Comparison of ENCODE assay signal across 8 mouse cellular contexts in genomic region chrX:102219126-102219525, GRCm38 (mm10). TPM values are rescaled to one million over a fixed set of nuclear protein-coding genes. Genes with fewer than 3 reads are reported as not detected.
DNase-seq lines count a peak whose midpoint lies in the region; ATAC-seq lines count a peak whose summit lies in the region.

No protein-coding gene starts in this region.

- no peak for ATAC-seq in forebrain, embryonic 11.5 days (replicated peaks; ENCODE audit: low FRiP score)
- ATAC-seq in forebrain, embryonic 12.5 days (ENCODE audit: low FRiP score) = no peak
- ATAC-seq in neural tube, embryonic 15.5 days (ENCODE audit: low FRiP score) = no peak

- 25% methylated on average over 1 of the region's 1 CpGs for WGBS in forebrain, embryonic 11.5 days
- WGBS in forebrain, embryonic 12.5 days = 28% methylated on average over 1 of the region's 1 CpGs
- WGBS in neural tube, embryonic 15.5 days = 16% methylated on average over 1 of the region's 1 CpGs

- no peaks in the 10 kb centered on the region for H3K4me1 ChIP-seq in forebrain, embryonic 11.5 days (replicated peaks; ENCODE audit: control insufficient read depth, insufficient read depth, low read length)
- no peaks in the 10 kb centered on the region for H3K4me1 ChIP-seq in forebrain, embryonic 12.5 days
- H3K4me1 ChIP-seq in neural tube, embryonic 15.5 days = no peaks in the 10 kb centered on the region

- no peaks in the 10 kb centered on the region for H3K36me3 ChIP-seq in forebrain, embryonic 11.5 days (ENCODE audit: control insufficient read depth, insufficient read depth, low read length)
- H3K36me3 ChIP-seq in forebrain, embryonic 12.5 days (replicated peaks) = no peaks in the 10 kb centered on the region
- H3K36me3 ChIP-seq in neural tube, embryonic 15.5 days = no peaks in the 10 kb centered on the region
- no peaks in the 10 kb centered on the region for H3K36me3 ChIP-seq in splenic B cell, adult 2 months (ENCODE audit: control insufficient read depth, insufficient read depth, low read length, poor library complexity, severe bottlenecking)

- H3K4me3 ChIP-seq in forebrain, embryonic 11.5 days (ENCODE audit: low read depth, low read length) = no peak overlapping the region
- no peak overlapping the region for H3K4me3 ChIP-seq in forebrain, embryonic 12.5 days (replicated peaks)
- no peak overlapping the region for H3K4me3 ChIP-seq in neural tube, embryonic 15.5 days (replicated peaks)

- H3K9ac ChIP-seq in forebrain, embryonic 11.5 days (ENCODE audit: low read length) = no peak overlapping the region
- no peak overlapping the region for H3K9ac ChIP-seq in forebrain, embryonic 12.5 days
- no peak overlapping the region for H3K9ac ChIP-seq in neural tube, embryonic 15.5 days (replicated peaks)

- H3K9me3 ChIP-seq in forebrain, embryonic 11.5 days (ENCODE audit: control insufficient read depth, low read length) = no peaks in the 10 kb centered on the region
- no peaks in the 10 kb centered on the region for H3K9me3 ChIP-seq in forebrain, embryonic 12.5 days
- H3K9me3 ChIP-seq in neural tube, embryonic 15.5 days (replicated peaks) = 0 out of 2 replicates have a peak, but pooled peaks cover 2% of the 10 kb centered on the region

- no peaks in the 10 kb centered on the region for H3K27me3 ChIP-seq in forebrain, embryonic 11.5 days (ENCODE audit: control insufficient read depth, insufficient read depth, low read length)
- 0 out of 2 replicates have a peak, but pooled peaks cover 3% of the 10 kb centered on the region for H3K27me3 ChIP-seq in forebrain, embryonic 12.5 days
- H3K27me3 ChIP-seq in neural tube, embryonic 15.5 days (replicated peaks) = no peaks in the 10 kb centered on the region; the same call in 1 of the 2 replicates
- H3K27me3 ChIP-seq in splenic B cell, adult 2 months (ENCODE audit: control insufficient read depth, insufficient read depth, low read length, poor library complexity, severe bottlenecking) = no peaks in the 10 kb centered on the region

- no peak overlapping the region for H3K27ac ChIP-seq in forebrain, embryonic 11.5 days (ENCODE audit: low read depth, low read length)
- H3K27ac ChIP-seq in forebrain, embryonic 12.5 days = no peak overlapping the region
- no peak overlapping the region for H3K27ac ChIP-seq in neural tube, embryonic 15.5 days (replicated peaks)

- no peak overlapping the region for H3K4me2 ChIP-seq in forebrain, embryonic 11.5 days (ENCODE audit: low read depth, low read length, severe bottlenecking)
- H3K4me2 ChIP-seq in forebrain, embryonic 12.5 days = no peak overlapping the region
- H3K4me2 ChIP-seq in neural tube, embryonic 15.5 days = no peak overlapping the region

- DNase-seq in forebrain, embryonic 11.5 days (ENCODE audit: low spot score) = peak; percentile 65
- DNase-seq in neural tube, embryonic 10.5 days (ENCODE audit: extremely low spot score, low spot score) = peak; percentile 24
- peak; percentile 31 for DNase-seq in cerebellum, adult 9-10 months
- DNase-seq in hindlimb bud, embryonic 11.5 days (ENCODE audit: extremely low spot score, low read depth, low spot score) = peak; percentile 8
- peak; percentile 55 for DNase-seq in lung, postnatal 14 days
- DNase-seq in splenic B cell, adult 2 months (ENCODE audit: low read depth, low spot score) = peak; percentile 70

RNA-seq across cellular contexts. Expression of gene Rps4x, which starts 29.9 kb away (rescaled TPM):
- 646 and 665 TPM in 2 replicates for polyA plus RNA-seq in forebrain, embryonic 11.5 days (2014; fragmentation: Nextera tagmentation; extraction: Ambion mirVana)
- polyA plus RNA-seq in forebrain, embryonic 12.5 days (2016; fragmentation: Nextera tagmentation; extraction: Ambion mirVana) = 531 and 555 TPM in 2 replicates
- 357 and 446 TPM in 2 replicates for polyA plus RNA-seq in neural tube, embryonic 15.5 days (2015; fragmentation: Nextera tagmentation; extraction: Ambion mirVana)

RNA-seq across cellular contexts. Expression of gene Cited1, which starts 32.9 kb away (rescaled TPM):
- 12.5 and 14.4 TPM in 2 replicates for polyA plus RNA-seq in forebrain, embryonic 11.5 days (2014; fragmentation: Nextera tagmentation; extraction: Ambion mirVana)
- polyA plus RNA-seq in forebrain, embryonic 12.5 days (2016; fragmentation: Nextera tagmentation; extraction: Ambion mirVana) = 9.8 and 10.4 TPM in 2 replicates
- 9.9 and 13.2 TPM in 2 replicates for polyA plus RNA-seq in neural tube, embryonic 15.5 days (2015; fragmentation: Nextera tagmentation; extraction: Ambion mirVana)

Comparison
In these comparisons a context has a peak if more than half of its experiments do, and no peak if none do; other contexts are left out.
1. DNase-seq: peak in every context shown above with its lines; median percentile 70 in splenic B cell, adult 2 months; 65 in forebrain, embryonic 11.5 days; 55 in lung, postnatal 14 days; 31 in cerebellum, adult 9-10 months; 24 in neural tube, embryonic 10.5 days; 8 in hindlimb bud, embryonic 11.5 days.